Mouse (Mus musculus) right cerebral cortex, postnatal 4 days (tissue): Measurements from ENCODE around the gene Iqcf6.
"Not testable (repeated sequence)": the region's sequence is repeated elsewhere in the genome, so short reads cannot be mapped to it uniquely, and the experiment has no call there.

Experiments
- DNase-seq: peaks from one replicate; pipeline ENCODE4 v3.0.0-alpha.2; 2022

Gene Iqcf6

GRCm38 (mm10) chr9:106626282-106626681, at the start of gene Iqcf6:
TSS of gene Iqcf6 (plus strand) at chr9:106626582.
- DNase-seq, result no peak

GRCm38 (mm10) chr9:106580016-106580415, 46.4 kb upstream of the Iqcf6 start:
- DNase-seq, result no peak

DNA sequence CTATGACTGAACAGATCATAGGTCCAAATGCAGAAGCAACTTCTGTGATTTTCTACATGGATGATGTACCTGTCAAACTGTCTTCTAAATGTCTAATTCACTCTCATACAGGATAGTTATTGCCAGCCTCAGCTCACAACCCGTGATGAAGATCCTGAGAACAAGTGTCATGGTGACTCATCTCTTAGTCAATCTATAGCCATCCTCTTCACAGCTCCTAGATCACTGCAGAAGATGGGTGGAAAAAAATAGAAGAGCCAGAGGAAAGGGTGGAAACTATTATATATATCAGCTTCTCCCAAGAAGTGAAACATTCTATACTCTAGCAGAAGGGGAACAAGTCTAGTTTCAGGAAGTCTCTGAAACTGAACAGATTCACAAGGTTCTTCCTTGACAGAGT, 43.8 kb upstream of the Iqcf6 start:
- no peak for DNase-seq

GRCm38 (mm10) chr9:106592158-106592557, 34.2 kb upstream of the Iqcf6 start:
- DNase-seq, result no peak

GRCm38 (mm10) chr9:106595402-106595801, 31.0 kb upstream of the Iqcf6 start:
- DNase-seq, result not testable (repeated sequence)

- DNase-seq, result no peak
Observed at GRCm38 (mm10) chr9:106595836-106596235, 30.5 kb upstream of the Iqcf6 start.

DNA sequence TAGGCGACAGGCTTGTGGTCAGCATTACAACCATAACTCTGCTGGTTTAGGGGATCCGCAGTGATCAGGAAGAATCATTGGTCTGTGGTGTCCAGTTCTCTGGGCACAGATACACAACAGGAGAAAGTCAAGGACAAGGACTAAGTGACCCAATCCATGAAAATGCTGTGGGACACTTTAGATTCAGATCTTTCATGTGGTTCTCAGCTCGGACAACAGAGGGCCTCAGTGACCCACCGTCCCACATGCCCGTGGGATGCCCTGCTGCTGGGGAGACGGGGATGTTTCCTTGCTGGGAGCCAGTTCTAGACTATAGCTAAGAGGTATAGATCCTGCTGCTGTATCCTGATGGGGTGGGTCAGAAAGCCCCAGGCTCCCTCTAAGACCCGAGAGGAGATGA, 27.9 kb upstream of the Iqcf6 start:
- no peak for DNase-seq

- peak; percentile 75 for DNase-seq
Observed at GRCm38 (mm10) chr9:106600546-106600945, 25.8 kb upstream of the Iqcf6 start.

DNA sequence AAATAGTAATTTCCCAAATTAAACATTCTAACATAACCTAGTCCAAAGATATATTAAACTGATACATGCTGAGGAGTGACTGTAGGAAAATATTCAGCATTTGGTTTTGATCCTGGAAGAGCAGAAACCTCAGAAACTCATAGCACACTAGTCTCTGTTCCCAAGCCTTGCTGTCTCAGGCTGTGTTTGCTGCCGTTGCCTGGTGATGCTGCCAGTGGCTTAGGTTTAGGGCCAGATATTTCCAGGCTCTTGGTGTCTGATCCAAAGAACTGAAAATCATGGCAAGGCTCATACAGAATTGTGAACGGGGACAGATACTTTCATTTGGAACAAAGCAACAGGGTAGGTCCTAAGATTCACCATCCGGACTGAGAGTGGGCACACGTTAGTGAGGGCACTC, 15.7 kb upstream of the Iqcf6 start:
- no peak for DNase-seq

- no peak for DNase-seq
Observed at GRCm38 (mm10) chr9:106613951-106614350, 12.4 kb upstream of the Iqcf6 start.

GRCm38 (mm10) chr9:106614616-106615015, 11.8 kb upstream of the Iqcf6 start:
- no peak for DNase-seq

- no peak for DNase-seq
Observed at GRCm38 (mm10) chr9:106616306-106616705, 10.1 kb upstream of the Iqcf6 start.

DNA sequence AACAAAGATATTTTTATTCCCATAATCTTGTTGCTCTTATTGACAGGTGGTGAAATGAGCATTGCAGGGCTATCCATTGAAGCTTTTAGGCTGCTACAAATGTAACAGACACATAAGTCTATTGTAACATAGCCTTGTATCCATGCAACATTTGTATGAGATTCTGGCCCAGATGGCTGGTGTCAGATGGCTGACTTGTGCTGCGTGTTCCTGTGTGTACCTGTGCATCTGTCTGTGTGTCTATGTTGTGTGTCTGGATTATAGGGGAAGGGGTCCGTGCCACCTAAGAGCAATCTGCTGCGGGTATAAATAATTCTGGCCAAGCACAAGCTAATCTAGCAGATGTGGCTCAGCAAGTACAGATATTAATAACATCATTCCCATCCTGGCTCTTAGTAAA, 8.9 kb upstream of the Iqcf6 start:
- DNase-seq, result no peak

- DNase-seq, result not testable (repeated sequence)
Observed at GRCm38 (mm10) chr9:106627796-106628195, 1.4 kb downstream of the Iqcf6 start.

DNA sequence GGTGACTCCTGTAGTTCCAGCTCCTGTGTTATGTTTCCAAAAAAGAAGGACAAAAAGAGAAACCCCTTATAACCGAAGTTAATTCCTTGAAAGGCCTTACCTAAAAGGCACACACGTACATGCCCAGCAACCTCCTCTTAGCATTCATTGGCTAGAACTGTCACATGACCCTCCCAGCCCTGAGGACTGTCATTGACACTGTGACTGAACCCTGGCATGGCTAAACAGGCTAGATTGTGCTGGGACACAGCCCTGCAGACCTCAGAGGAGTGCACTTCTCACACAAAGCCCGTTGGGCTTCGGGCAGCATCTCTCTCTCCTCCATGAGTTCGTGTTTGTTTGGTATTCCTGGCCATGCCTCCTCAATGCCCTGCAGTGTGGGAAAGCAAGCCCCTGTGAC, 5.8 kb downstream of the Iqcf6 start:
- DNase-seq, result no peak

DNA sequence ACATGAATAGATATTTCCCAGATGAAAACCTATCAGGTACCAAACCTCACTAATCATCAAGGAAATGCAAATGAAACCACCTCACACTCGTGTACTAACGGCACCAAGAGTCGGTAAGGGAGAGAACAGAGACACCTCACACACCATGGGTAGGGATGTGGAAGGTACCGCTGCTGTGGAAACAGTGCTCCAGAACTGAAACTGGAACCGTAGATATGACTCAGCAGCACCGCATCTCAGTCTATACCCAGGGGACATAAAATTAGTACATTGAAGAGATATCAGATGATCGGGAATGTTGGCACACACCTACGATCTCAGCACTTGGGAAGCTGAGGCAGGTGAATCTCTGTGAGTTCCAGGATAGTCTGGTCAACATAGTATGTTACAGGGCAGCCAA, 11.8 kb downstream of the Iqcf6 start:
- DNase-seq, result no peak

- no peak for DNase-seq
Observed at GRCm38 (mm10) chr9:106641346-106641745, 15.0 kb downstream of the Iqcf6 start.

- peak; percentile 86 for DNase-seq
Observed at GRCm38 (mm10) chr9:106643128-106643527, 16.7 kb downstream of the Iqcf6 start.

GRCm38 (mm10) chr9:106643787-106644186, 17.4 kb downstream of the Iqcf6 start:
- DNase-seq, result no peak

- DNase-seq, result no peak
Observed at GRCm38 (mm10) chr9:106645684-106646271, 19.4 kb downstream of the Iqcf6 start.

DNA sequence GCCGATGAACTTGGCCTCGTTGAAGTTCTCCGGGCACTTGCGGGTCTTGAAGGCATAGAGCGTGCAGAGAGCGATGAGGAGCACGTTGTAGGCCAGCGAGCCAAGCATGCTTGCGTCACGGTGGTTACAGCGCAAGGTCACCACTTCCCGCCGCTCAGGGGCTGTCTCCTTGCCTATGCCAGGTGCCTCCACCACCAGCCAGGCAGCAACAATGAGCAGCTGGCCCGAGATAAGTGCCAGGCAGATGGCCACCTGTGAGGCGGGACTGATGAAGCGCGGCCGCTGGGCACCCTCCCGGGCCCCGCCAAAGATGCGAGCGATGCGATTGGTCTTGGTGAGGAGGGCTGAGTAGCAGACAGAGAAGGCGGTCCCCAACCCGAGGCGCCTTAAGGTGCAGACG, 20.8 kb downstream of the Iqcf6 start:
- no peak for DNase-seq

- DNase-seq, result no peak
Observed at GRCm38 (mm10) chr9:106652720-106653119, 26.3 kb downstream of the Iqcf6 start.

- DNase-seq, result peak; percentile 63
Observed at GRCm38 (mm10) chr9:106655884-106656720, 29.7 kb downstream of the Iqcf6 start, which contains the start of gene Grm2. TSS of gene Grm2 (minus strand) at chr9:106656082.

DNA sequence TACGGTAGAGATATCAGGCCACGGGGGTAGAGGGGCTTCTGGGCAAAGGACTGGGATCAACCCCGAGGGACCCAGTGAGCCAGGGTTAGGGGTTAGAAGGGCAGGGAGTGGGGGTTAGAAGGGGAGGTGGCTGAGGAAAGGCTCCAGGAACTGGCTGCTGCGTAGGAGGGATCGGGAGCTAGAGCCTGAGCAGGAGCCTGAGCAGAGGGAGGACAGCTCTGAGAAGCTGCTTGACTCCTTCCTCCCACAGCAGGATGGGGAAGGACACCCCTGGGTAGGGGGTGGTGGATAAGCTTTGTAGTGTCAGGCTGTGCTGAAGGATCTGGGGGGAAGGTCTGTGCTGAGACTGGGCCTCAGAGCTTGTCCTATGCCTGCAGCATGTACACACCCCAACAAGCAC, 30.4 kb downstream of the Iqcf6 start:
- DNase-seq, result no peak

GRCm38 (mm10) chr9:106657592-106657991, 31.2 kb downstream of the Iqcf6 start:
- no peak for DNase-seq
